Mouse (Mus musculus) adrenal gland, postnatal 36 days (tissue): ENCODE results near the gene Oxtr. TPM values are rescaled to one million over a fixed set of nuclear protein-coding genes. Genes with fewer than 3 reads are reported as not detected.

Experiments
- DNase-seq, 2 experiments: peaks; one replicate each; pipeline ENCODE4 v3.0.0; 2021; ENCODE audit warnings: mixed read lengths in 1 of 2
- long read RNA-seq, 2 experiments: library from polyadenylated mRNA; stranded (forward); transcript quantifications; one replicate each; pipeline ENCODE4 v2.0.0; 2021; ENCODE audit warnings: borderline sequencing depth in 2 of 2
- total RNA-seq, 2 experiments: library from RNA; stranded (reverse); gene quantifications; 2 replicates each; pipeline ENCODE4 v1.2.3; 2021

Oxtr gene
- total RNA-seq: 100 to 1,000 TPM in 1 of 2 experiments, 10 to 100 TPM in 1; 17.8 to 330 TPM
- long read RNA-seq, experiment 1, full-length matches to known transcripts: 46 of 147 reads
- long read RNA-seq, experiment 1, partial matches to known transcripts: 2 of 147 reads
- long read RNA-seq, experiment 1, other reads (novel, unspliced or antisense): 99 of 147 reads
- long read RNA-seq, experiment 2, full-length matches to known transcripts: 1 of 4 reads
- long read RNA-seq, experiment 2, partial matches to known transcripts: 0 of 4 reads
- long read RNA-seq, experiment 2, other reads (novel, unspliced or antisense): 3 of 4 reads

DNA sequence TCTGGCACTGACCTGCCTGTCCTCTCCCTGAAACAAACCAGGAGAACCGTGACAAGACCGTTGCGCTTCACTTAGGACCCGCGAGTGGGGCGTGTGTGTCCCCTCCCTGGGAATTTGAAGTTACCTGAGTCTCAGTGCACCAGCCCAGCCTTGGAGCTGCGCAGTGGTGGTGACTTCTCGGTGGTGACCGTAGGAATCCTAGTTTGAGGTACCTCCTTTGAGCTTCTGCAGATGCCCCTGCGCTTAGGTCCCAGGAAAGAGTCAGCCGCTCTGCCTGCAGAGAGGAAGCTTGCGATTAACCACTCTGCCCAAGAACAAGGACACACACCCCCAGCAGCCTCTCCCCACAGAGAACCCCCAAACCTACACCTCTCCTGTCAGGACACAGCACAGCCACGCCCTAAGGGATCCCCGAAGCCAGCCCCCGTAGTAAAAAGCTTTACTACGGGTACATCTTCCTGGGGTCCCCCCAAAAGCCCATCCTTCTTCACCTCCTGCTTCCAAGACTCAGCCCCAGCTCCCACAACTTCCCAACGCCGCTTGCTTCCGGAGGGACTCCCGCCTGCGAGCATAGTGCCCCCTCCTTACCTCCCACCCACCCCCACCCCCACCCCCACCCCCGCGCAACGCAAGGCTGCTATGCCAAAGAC lies at the start of gene Oxtr:
Gene Oxtr, minus strand, starts transcription at position 34 of the 650 bp plus-strand sequence.
- no peak for DNase-seq

DNA sequence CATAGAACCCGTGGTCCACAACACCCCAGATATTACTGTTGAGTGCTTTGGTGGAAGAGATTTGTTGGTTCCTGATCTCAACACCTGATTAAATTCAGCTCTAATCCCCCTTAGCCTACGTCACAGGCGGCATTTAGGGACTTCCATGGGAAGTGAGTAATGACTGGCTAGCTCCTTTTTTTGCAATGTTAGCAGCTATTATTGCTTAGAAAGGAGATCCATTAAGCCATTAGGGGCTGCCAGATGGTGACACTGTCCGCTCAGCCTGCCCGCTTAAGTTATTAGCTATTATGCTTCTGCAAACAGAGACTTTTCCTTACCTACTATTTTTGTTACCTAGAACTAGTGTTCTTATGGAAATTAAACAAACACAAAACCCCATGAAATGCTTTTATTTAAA lies 35.7 kb upstream of the Oxtr start:
- no peak for DNase-seq

DNA sequence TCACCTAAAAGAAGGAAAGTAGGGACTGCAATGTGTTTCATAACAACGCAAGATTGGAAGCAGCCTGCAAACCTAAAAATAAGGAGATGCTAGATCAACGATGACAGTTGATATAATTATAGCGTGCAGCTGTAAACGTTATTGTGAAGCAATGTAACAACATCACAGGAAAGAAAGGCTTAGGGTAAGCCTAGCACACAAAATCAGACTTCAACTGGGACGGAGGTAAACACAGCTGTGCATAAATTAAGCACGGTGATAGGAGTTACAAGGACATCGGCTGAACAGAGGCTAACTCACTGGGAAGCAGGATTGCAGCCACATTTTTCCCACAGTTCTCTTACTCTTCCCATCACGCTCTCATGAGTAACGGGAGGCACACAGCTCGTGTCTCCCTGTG lies 34.7 kb upstream of the Oxtr start:
- no peak for DNase-seq

DNA sequence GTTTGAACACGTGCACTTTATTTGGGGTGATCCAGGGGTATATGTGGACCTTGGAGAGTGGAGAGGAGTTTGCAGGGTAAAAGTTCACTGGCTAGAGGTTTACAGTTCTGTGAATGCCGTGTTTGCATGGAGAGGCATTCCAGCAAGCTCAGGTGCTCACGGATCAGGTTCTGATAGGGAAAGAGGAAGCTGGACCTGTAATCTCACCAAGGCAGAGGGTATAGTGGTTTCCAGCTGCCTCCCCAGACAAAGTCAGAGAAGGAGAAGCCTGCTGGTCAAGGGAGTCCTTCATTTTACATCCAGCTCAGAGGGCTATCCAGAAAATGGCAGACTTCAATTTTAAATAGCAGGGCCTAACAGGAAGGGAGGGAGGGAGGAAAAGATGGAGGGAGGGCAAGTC lies 28.2 kb upstream of the Oxtr start:
- no peak for DNase-seq

DNA sequence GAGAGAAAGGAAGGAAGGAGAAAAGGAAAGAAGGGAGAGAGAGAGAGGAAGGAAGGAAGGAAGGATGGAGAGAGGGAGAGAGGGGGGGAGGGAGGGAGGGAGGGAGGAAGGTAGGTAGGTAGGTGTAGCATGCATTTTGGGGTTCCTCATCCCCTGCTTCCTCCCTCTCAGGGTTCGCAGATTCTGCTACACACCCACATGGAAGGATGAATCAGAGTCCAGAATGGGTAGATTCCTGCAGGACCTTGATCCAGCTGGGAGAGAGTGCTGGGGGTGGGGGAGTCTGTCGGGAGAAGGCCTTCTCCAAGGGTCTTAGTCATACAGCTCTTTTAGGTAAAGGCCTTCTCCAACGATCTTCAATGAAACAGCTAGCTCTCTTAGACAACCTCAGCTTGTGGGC lies 27.8 kb upstream of the Oxtr start:
- DNase-seq: no peak

DNA sequence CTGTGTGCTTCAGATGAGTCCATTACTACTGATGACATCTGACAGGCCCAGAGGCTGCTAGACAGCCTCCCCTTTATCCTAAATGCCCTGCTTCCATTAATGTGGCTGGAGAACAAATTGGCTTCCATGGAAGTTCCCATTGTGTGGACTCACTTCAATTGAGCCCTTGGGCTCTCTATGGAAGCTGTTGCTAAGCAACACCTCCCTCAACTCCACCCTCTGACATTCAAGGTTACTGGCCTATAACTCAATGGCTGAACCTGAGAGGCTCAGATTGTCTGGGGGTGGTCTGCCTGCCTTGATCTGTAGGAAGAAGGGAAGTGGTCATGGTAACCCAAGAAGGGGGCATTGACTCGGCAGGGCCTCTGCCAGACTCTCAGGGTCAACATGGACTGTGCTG lies 26.8 kb upstream of the Oxtr start:
- no peak for DNase-seq

DNA sequence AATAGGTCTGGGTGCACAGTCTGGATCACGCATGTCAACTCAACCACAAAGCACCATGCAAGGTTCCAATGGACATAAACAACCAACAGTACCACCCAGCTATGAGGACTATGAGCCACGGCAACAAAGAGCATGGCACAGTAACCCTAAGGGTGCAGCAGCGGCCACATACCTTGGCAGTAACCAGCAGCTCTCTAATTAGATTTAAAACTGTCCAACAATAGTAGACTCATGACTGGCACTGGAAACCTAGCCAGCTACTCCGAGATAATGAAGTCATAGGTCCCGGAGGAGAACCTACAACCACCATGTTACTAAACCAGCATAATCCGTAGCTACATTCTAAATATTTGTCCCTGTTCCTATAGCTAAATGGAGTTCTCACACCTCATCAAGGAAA lies 24.8 kb upstream of the Oxtr start:
- DNase-seq: no peak

DNA sequence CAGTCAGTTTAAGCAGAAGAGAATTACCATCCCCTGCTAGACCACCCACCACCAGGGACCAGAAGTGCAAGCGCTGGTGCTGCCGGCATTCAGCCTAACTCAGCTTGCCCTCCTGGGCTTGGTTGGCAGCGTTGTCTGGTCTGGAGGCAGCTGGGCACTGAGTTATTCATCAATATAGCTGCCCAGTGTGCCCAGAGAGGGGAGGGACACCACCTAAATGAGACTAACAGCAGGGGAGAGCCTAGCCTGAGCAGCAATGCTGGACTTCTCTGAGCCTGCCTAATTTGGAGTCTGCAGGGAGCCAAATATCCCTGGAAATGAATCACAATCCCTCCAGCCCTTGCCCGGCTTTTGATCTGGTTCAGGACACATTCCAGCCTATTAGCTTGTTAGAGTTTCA lies 20.6 kb upstream of the Oxtr start:
- no peak for DNase-seq

DNA sequence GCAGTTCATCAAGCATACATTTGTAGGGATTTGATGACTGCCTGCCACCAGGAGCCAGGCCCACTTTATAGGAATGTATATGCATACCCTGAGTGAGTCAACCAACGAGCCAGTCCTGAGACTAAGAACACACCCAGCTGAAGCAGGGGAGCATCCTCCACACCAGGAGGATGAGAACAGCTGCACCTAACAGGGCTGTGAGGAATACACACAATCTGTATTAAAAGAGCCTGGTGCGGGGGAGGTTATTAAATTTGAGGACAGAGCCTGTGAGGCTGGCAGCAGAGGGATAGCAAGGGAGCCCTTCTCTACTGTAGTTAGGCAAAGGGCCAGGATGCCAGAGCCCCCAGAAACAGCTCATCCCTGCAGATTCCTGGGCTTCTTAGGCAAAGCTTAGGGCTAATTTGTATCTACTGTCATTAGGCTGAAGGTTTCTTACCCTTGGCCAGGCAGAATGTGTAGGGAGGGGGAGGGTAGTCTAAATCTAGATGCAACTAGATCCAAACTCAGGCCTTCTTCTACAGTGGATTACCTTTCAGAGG lies 19.9 kb upstream of the Oxtr start:
- DNase-seq: no peak

DNA sequence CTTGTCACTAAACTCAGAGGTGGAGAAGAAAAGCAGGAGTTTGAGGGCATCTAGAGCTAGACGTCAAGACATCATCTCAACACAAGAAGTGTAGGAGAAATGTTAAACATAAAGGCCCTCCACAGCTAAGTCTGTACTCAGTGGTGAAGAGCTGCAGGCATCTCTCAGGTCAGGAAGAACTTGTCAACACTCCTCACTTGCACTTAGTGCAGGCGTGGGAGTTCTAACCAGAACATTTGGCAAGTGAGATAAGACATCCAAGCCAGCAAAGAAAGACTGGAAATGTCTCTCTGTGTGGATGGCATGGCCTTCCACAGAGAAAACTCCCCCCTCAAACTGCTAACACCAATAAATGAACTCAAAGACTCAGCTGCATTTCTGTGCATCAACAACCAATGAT lies 17.9 kb upstream of the Oxtr start:
- DNase-seq: no peak

DNA sequence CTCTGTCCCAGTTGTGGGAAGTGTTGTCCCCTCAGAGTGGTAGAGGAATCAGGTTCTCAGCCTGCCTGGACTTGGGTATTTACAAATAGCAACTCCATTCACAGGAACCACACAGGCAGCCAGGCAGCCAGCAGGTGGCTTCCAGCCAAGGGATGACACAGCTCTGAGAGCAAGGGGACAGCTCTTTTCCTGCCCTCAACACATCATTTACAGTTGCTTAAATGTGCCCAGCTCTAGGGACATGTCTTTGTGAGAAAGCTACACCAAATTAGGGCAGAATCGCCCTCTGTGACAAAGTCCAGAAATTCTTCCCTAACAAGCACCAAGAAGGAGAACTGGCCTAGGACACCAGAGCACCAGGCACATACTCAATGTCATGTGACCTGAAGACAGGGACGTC lies 11.4 kb upstream of the Oxtr start:
- DNase-seq: peak; percentile 82 to 83

DNA sequence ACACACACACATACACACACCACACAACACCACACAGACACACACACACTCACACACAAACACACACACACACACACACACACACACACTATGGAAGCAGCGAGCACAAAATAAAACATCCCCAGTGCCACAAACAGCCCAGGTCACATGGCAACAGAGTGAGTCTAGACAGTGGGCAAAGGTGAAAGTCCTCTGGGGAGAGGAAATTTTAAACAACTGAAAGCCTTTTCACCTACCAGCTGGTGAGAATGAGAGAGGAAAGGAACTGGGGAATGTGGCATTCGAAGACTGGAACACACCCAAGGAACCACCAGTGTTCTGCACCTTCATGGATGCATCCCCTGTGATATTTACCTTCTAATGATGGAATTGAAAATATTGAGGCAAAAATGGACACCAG lies 9.7 kb upstream of the Oxtr start:
- DNase-seq: no peak

DNA sequence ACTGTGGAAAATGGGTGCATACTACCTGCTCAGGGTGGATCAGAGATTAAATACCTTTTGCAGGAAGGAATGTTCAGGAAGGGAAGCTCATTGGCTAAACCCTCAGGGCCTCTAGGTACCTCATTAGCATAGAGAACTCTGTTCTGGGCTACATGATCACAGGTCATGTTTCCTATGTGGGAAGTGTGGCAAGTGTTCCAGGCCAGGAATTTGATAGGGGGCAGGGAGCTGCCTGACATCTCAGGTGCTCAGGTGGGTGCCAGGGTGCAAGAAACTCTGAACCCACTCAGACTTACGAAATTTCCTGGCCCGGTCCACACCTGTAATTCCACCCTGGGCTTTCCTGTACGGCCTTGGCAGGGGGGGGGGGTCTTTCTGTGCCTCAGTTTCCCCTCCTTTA lies 9.0 kb upstream of the Oxtr start:
- no peak for DNase-seq

DNA sequence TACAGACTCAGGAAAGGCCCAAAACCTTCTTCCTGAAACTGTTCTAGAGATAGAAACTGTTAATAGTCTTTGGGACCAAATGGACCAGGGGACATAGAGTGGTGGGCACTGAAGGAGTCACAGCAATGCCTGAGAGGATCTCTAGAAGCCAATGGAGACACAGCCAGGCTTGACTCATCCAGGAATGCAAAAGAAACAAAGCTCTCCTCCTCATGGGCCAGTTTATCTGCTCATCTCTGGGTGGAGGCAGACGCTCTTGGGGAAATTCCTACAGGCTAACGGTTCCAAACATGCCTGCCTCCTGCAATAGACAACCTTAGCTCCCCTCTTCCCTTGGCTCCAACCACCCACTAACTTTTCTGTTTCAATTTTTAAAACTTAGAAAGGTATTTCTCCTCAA lies 7.7 kb upstream of the Oxtr start:
- DNase-seq: no peak

DNA sequence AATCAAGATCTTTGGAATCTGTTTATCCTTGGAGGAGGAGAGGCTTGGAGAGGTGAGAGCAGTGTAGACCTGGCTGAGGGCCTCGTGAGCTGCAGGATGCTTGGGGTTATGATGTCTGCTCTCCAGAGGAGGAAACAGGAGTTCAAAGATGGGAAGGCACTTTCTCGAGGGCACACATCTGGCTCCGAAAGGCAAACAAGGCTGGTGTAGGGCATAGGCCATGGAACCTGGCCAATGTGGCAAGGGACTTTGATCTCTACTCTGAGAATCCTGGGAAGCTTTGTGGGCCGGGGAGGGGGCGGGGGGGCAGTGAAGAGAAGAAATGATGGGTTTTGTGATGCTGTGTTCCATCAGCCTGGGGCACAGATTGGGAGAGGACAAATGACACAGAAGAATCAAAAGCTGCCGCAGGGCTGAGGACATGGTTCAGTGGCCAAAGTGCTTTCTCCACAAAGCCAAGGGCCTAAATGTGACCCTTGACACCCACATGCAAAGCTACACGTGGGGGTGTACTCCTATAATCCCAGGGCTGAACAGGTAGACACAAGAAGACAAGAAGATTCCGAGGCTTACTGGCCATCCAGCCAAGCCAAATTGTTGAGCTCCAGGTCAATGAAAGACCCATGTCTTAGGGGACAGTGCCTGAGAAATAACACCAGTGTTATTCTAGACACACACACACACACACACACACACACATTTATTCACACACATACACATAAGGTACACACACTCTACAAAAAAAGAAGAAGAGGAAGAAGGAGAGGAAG lies 6.7 kb upstream of the Oxtr start:
- DNase-seq: no peak

DNA sequence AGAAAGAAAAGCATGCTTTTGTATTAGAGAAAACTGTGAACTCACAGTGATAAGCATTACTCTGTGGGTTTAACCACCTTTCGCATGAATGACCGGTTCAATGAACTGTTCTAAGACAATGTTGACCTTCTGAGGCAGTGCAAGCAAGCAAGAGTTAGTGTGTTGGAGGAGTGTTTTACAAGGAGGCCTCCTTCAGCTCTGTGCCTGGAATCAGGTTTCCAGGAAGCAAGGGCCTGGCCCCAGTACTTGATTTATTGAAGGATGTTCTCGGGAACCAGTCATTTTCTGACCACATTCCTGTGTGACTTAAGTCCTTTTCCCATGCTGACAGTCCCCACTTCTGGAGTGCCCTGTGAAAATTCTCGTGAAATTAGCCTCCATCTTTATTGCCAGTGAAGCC lies 5.5 kb upstream of the Oxtr start:
- DNase-seq: no peak

DNA sequence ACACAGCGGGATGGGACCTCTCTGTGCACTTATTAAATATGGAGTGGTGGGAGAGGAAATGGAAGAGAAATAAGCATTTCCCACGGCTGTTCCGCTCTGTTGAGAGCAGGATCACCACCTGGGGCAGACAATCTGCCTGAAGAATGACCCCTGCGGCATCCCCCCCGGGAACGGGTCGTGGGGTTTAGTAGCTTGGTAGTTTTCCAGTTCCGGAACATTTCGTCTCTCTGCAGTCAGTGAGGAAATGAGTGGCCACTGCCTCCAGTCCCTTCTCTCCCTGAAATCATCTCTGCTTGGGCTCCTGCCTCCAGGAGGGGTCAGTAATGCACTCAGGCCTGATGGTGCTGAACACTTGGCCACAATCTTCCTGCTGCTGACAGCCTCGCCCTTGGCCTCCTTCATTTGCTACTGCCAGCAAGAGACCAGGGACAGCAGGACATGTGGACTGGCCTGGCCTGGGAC lies 4.9 kb upstream of the Oxtr start:
- peak; percentile 36 to 71 for DNase-seq

DNA sequence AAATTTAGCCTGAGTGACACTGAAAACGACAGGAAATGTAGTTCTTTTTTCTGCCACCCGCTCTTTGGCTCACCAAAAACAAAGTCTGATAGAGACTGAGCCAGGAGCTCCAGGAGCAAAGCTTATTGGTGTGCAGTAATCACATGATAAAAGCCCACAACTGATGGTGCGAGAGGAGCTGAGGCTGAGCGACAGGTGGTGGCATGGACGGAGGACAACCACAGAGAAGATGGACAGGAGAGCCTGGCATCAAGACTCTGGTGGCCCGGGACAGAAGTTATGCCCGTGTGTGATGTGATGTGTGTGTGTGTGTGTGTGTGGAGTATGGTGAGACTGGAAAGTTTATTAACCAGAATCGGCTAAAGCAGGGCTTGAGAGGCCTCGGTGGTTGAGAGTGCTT lies 3.6 kb upstream of the Oxtr start:
- no peak for DNase-seq

DNA sequence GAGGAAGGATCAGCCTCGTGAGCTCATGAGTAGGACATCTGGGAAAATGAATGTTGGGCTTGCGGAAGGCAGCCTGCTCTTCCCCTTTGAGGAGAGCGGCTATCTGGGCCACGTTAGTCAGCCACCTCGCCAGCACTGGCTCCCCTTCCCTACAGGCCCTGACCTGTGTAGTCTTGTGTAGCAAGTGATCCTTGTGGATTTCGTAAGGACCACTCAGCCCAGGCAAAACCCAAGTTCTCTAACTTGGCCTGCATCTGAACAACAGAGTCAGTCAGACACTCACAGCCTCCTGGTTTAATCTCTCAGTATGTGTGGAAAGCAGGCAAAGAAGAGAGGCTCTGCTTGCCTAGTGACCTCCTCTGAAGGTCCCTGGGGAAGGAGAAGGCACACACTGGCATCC lies 2.9 kb upstream of the Oxtr start:
- peak in 1 of 2 experiments; percentile 44 for DNase-seq

DNA sequence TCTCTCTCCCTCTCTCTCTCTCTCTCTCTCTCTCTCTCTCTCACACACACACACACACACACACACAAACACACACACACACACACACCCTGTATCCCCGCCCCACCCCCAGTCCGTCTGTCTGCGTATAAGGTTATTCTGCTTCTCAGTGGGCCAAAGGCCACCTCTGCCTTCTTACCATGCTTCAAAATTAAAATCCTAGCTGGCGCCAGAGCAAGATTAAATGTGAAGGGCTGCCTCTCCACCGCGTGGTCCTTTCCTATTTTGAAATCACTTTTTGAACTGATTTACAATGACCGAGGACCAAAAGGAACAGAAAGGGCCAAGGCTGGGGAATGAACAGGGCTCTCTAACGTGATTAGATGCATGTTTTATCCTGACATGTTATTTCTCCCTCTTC lies 1.8 kb upstream of the Oxtr start:
- DNase-seq: peak in 1 of 2 experiments; percentile 29

DNA sequence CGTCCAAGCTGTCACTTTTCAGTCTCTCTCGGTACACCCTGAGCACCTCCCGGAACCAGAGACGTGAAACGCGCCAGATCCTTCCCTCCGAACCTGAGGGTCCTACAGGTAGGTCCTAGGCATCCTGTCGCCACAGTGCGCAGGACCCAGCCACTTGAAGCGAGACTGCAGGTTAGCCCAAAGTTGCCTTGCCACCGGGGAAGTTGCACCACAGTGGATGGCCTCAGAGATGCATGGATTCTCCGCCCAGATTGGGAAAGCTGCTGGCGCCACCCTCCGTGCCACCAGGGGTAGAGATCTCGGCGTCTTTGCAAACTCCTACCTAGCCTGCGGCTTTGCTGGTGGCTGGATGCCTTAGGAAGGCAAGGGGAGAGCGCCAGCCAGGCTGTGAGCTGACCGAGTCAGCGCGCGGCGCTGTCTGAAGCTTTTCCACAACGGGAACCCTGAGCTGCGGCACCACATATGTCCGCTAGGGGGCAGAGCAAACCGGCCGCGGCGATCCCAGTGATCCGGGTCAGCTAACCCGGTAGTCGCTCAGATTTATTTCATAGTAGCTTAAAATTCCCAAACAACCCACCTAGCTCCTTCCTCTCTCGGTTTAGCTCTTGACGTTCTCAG lies 991 bp upstream of the Oxtr start:
- peak; percentile 92 to 93 for DNase-seq

DNA sequence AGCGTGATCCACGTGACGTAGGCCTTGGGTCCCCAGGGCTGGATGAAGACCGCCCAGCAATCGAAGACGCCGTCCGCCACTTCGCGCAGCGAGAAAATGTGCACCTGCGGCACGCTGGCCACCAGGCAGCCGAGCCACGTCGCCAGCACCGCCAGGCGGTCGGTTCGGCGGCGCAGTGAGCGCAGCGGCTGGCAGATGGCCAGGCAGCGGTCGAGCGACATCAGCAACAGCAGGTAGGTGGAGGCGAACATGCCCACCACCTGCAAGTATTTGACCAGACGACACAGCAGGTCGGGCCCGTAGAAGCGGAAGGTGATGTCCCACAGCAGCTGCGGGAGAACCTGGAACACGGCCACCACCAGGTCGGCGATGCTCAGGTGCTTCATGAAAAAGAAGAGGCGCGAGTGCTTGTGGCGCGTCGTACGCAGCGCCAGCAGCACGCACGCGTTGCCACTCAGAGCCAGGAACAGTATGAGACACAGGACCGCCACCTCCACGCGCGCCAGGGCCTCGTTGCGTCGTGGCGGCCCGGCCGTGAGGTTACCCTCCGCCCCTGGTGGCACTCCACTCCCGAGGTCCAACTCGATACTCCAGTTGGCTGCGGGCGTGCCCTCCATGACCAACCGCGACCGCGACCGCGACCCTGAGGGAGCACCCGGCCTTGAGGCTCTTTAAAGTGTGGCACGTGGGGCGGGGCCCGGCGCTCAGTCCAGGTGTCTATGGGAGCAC lies 398 bp downstream of the Oxtr start:
- DNase-seq: peak; percentile 26 to 68
